7 mouse cellular contexts compared by ENCODE assay signal in genomic region chr9:95406571-95407561, GRCm38 (mm10). TPM values are rescaled to one million over a fixed set of nuclear protein-coding genes. Genes with fewer than 3 reads are reported as not detected.
DNase-seq lines count a peak whose midpoint lies in the region; ATAC-seq lines count a peak whose summit lies in the region.

Gene Chst2 (minus strand): TSS chr9:95406722.

- no peaks in the 10 kb centered on the region for H3K9me3 ChIP-seq in embryonic facial prominence, embryonic 13.5 days
- no peaks in the 10 kb centered on the region for H3K9me3 ChIP-seq in limb, embryonic 12.5 days
- H3K9me3 ChIP-seq in midbrain, embryonic 14.5 days (ENCODE audit: control insufficient read depth, low read length) = no peaks in the 10 kb centered on the region

- under 1% methylated on average over 95 of the region's 102 CpGs for WGBS in embryonic facial prominence, embryonic 13.5 days
- under 1% methylated on average over 101 of the region's 102 CpGs for WGBS in limb, embryonic 12.5 days
- under 1% methylated on average over 101 of the region's 102 CpGs for WGBS in midbrain, embryonic 14.5 days

- H3K36me3 ChIP-seq in embryonic facial prominence, embryonic 13.5 days = peaks cover 9% of the 10 kb centered on the region; the same call in 1 of the 2 replicates
- H3K36me3 ChIP-seq in limb, embryonic 12.5 days = peaks cover 9% of the 10 kb centered on the region; the same call in 1 of the 2 replicates
- H3K36me3 ChIP-seq in midbrain, embryonic 14.5 days (ENCODE audit: control insufficient read depth, insufficient read depth, low read length) = no peaks in the 10 kb centered on the region

- ATAC-seq in embryonic facial prominence, embryonic 13.5 days (ENCODE audit: insufficient number of reproducible peaks, insufficient read depth, low FRiP score, low TSS enrichment, low read depth) = peak; percentile 92
- peak; percentile 87 for ATAC-seq in limb, embryonic 12.5 days (ENCODE audit: insufficient number of reproducible peaks, insufficient read depth, low FRiP score, low TSS enrichment, low read depth)
- ATAC-seq in midbrain, embryonic 14.5 days (ENCODE audit: low FRiP score, low TSS enrichment) = peak; percentile 92

- peak within 1 kb of the TSS; percentile 90 for H3K27ac ChIP-seq in embryonic facial prominence, embryonic 13.5 days
- peak within 1 kb of the TSS; percentile 90 for H3K27ac ChIP-seq in limb, embryonic 12.5 days
- peak within 1 kb of the TSS; percentile 80 for H3K27ac ChIP-seq in midbrain, embryonic 14.5 days (replicated peaks; ENCODE audit: low read depth, low read length)

- peaks cover 40% of the 10 kb centered on the region for H3K4me1 ChIP-seq in embryonic facial prominence, embryonic 13.5 days
- H3K4me1 ChIP-seq in limb, embryonic 12.5 days (replicated peaks) = peaks cover 28% of the 10 kb centered on the region
- peaks cover 9% of the 10 kb centered on the region; the same call in 1 of the 2 replicates for H3K4me1 ChIP-seq in midbrain, embryonic 14.5 days (ENCODE audit: control insufficient read depth, insufficient read depth, low read length)

- H3K9ac ChIP-seq in embryonic facial prominence, embryonic 13.5 days = peak within 1 kb of the TSS; percentile 89
- peak within 1 kb of the TSS; percentile 89 for H3K9ac ChIP-seq in limb, embryonic 12.5 days (replicated peaks)
- H3K9ac ChIP-seq in midbrain, embryonic 14.5 days (replicated peaks; ENCODE audit: low read length) = peak within 1 kb of the TSS; percentile 82

- H3K4me3 ChIP-seq in embryonic facial prominence, embryonic 13.5 days = peak within 1 kb of the TSS; percentile 81
- peak within 1 kb of the TSS; percentile 78 for H3K4me3 ChIP-seq in limb, embryonic 12.5 days (replicated peaks)
- peak within 1 kb of the TSS; percentile 66 for H3K4me3 ChIP-seq in midbrain, embryonic 14.5 days (replicated peaks; ENCODE audit: low read depth, low read length)

- DNase-seq in adrenal gland, postnatal 36 days = peak; percentile 95 to 97
- DNase-seq in heart, adult 9 months (ENCODE audit: low spot score in 2 of 2) = peak; percentile 84 to 85
- DNase-seq in kidney, adult 8-10 months = peak; percentile 67 to 73
- DNase-seq in midbrain, embryonic 14.5 days = peak; percentile 92
- peak; percentile 31 to 68 for DNase-seq in spleen, postnatal 4 days (ENCODE audit: low spot score in 2 of 2)

- peak within 1 kb of the TSS; percentile 94 for H3K4me2 ChIP-seq in embryonic facial prominence, embryonic 13.5 days
- H3K4me2 ChIP-seq in limb, embryonic 12.5 days = peak within 1 kb of the TSS; percentile 94
- peak within 1 kb of the TSS; percentile 96 for H3K4me2 ChIP-seq in midbrain, embryonic 14.5 days (ENCODE audit: low read length)

- H3K27me3 ChIP-seq in embryonic facial prominence, embryonic 13.5 days = peaks cover 13% of the 10 kb centered on the region
- H3K27me3 ChIP-seq in limb, embryonic 12.5 days = peaks cover 8% of the 10 kb centered on the region; the same call in 1 of the 2 replicates
- H3K27me3 ChIP-seq in midbrain, embryonic 14.5 days (ENCODE audit: control insufficient read depth, insufficient read depth, low read length) = no peaks in the 10 kb centered on the region; the same call in 1 of the 2 replicates

RNA-seq across cellular contexts. Expression of gene Chst2, which starts in this region (rescaled TPM):
- total RNA-seq in adrenal gland, postnatal 36 days (2021) = 10 to 100 TPM; 24.6 to 41.4 TPM
- polyA plus RNA-seq in embryonic facial prominence, embryonic 13.5 days (2015; fragmentation: Nextera tagmentation; extraction: Ambion mirVana) = 13.2 and 13.5 TPM in 2 replicates
- 9.0 and 10.1 TPM in 2 replicates for polyA plus RNA-seq in limb, embryonic 12.5 days (2016; fragmentation: Nextera tagmentation; extraction: Ambion mirVana)
- polyA plus RNA-seq in midbrain, embryonic 14.5 days (2014; fragmentation: Nextera tagmentation; extraction: Ambion mirVana) = 17.5 and 17.9 TPM in 2 replicates

Comparison
In these comparisons a context has a peak if more than half of its experiments do, and no peak if none do; other contexts are left out.
1. Peak in every context shown above with its lines: DNase-seq, ATAC-seq, H3K4me3 ChIP-seq and H3K27ac ChIP-seq.